Mouse (Mus musculus): Measurements from ENCODE around the gene Tk1. TPM values are rescaled to one million over a fixed set of nuclear protein-coding genes. Genes with fewer than 3 reads are reported as not detected.

The Tk1 gene
- polyA plus RNA-seq (2012; rRNA removed) = 16.3 and 19.4 TPM in 2 replicates

DNA sequence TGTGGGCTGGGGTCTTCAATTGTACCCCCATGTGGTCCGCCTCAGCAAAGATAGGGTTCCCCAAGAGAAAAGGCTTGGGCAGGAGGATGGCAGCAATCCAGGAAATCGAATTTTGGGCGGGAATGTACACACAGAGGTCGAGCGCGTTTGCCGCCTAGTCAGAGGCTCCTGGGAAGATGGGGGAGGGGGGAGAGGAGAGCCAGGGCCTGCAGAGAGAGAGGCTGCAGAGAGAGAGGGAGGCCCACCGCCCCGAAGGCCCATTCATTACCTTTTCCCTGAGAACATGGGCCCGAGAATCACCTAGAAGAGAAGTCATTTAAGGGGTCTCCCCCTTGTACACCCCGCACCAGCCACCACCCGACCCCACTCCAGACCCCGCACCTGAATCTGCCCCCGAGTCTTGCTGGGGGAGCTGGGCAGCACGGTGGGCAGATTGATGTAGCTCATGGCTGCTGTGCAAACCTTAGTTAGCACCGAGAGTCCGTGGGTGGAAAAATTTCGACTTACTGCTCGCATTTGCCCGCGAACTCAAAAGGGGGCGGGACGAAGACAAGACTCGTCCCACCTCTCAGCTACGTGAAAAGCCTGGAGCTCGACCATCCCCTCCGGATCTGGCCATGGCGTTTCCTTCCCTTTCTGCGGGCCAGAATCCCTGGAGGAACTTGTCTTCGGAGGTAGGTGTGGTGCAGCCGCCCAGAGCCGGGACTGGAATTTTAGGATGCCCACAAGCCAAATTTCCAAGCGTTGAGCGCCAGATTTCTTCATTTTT is at the start of gene Tk1, which contains the start of gene Afmid:
TSS of gene Tk1 (minus strand) at position 760 of the 769 bp plus-strand sequence.
TSS of gene Afmid (plus strand) at position 592 of the 769 bp plus-strand sequence.

DNA sequence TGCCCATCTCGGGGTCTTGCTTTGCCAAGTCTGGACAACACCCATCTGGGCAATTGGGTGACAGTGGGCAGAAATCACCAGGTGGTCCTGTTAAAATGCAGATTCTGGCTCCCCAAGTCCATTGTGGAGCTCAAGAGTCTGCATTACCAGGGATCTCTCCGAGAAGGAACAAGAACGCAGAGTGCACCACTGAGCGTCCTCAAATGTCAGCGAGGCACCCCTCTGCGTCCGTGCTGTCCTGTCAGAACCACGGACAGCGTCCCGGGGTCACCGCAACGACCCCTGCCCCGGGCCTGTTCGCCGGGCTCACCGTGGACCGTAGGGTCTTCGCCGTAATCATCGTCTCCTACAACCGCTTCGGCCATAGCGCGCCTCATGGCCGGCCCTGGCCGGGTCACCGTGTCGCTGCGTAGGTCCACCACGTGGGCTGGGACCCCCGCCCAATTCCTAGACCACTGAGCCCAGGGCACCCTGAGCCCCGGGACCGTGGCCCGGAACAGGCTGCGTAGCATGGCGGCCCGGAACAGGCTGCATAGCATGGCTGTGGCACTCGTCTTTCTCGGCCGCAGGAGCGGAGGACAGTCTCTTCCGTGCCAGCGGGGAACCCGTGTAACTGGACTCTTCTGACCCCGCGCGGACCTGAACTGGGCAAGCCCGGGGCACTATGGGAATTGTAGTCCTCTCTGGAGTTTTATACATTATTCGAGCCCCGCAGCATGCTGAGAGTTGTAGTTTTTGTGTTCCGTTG is 47.1 kb upstream of the Tk1 start, which contains the start of gene Tha1:
TSS of gene Tha1 (minus strand) at position 621 of the 748 bp plus-strand sequence.

DNA sequence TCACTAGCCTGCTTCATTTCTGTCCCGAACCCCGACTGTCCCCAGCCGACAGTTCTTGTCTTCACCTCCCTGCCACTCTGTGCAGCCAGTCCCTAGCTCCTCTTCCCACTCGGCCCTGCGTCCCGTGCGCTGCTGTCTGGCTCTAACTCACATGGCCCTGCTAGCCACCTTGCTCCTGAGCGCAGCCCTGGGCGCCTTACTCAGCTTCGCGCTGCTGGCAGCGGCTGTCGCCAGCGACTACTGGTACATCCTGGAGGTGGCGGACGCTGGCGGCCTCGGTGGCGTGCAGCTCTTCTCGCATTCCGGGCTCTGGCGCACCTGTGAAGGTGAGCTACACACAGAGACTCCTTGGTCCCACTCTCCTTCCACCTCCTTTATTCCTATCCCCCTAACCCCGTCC is 34.7 kb upstream of the Tk1 start, which contains the start of gene Tmem235:
TSS of gene Tmem235 (plus strand) at position 152 of the 400 bp plus-strand sequence.

DNA sequence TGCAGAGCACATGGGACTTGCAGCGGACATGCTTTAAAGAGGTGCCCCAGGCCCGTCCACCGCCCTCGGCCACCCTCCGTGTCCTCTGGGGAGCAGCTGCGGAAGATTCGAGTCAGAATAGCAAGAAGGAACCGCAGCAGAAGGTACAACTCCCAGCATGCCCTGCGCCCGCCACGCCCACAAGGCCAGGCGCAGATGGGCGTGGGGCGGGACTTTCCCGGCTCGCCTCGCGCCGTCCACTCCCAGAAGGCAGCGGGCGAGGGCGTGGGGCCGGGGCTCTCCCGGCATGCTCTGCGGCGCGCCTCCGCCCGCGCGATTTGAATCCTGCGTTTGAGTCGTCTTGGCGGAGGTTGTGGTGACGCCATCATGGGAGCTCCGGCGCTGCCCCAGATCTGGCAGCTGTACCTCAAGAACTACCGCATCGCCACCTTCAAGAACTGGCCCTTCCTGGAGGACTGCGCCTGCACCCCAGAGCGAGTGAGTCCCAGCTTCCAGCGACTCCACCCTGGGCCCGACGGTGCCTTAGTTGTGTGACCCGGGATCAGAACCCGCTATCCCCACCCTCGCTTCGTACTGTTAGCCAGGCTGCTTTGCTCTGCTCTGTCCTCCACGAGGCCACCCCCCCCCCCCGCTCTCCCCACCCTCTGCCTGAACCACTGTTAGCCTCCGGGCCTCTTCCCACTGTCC is 23.2 kb upstream of the Tk1 start, which contains the start of gene Birc5:
TSS of gene Birc5 (plus strand) at position 267 of the 687 bp plus-strand sequence.

DNA sequence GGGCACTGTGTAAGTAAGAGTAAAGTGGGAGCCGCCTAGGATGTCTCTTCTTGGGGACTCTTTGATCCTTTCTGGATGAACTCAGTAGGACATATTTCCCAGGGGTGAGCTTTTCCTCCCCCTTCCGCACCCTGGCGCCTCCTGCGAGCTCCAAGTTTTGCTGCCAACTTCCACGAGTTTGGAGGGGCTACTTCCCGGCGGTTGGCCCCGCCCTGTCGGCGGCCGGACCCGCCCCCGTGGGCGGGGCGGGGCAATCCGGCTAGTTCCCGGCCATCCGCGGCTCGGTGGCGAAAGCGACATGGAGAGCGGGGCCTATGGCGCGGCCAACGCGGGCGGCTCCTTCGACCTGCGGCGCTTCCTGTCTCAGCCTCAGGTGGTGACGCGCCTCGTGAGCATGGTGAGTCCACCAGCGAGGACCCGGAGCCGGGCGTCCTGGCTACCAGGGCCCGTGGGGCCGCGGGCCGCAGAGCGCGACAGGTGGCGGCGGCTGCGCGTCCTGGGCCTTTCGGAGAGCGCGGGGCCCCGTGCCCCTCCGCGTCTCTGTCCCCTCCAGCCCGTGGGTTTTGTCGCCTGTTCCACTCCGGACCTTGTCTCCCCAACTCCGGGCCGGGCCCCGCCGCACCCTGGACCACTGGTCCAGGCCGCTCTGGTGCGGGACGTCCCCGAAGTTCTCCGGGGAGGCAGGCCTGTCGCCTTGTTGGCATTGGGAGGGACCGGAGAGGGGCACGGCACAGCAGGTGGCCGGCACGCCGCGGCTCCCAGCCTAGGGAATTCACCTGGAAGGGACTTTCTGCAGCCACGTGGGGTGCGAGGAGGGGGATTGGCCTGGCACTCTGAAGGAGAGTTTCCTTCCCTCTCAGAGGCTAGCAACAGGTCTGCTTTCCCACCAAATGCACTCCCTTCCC is 16.2 kb downstream of the Tk1 start, which contains the start of the genes Gm20708 and Syngr2:
TSS of gene Gm20708 (plus strand) at position 262 of the 905 bp plus-strand sequence.
TSS of gene Syngr2 (plus strand) at position 262 of the 905 bp plus-strand sequence.

DNA sequence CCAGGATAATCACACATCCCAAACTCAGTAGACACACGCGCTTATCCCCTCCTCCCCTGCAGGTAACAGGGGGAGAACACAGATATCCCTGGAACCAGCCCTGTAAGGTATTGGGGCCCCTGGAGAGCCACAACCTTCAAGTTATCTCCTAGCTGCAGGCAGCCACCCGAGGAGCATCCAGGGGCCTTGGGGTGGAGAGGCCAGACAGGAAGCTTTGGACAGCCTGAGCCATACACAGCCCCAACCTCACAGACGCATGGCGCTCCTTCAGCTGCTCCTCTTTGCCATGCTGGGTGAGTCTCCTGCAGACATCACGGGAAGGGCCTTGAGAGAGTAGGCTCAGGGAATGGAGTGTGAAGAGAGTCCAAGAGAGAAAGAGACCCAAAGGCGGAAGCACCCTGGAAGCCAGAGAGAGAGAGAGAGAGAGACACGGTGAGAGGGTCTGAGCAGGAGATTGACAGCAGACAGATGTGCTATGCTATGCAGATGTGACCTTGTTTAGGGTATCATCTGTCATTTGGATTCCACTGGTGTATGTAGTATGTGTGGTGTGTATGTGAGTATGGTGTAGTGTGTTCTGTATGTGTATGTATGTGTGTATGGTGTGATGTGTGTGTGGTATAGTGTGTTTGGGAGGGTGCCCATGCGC is 28.3 kb downstream of the Tk1 start, which contains the start of gene 6030468B19Rik:
TSS of gene 6030468B19Rik (plus strand) at position 150 of the 649 bp plus-strand sequence.

DNA sequence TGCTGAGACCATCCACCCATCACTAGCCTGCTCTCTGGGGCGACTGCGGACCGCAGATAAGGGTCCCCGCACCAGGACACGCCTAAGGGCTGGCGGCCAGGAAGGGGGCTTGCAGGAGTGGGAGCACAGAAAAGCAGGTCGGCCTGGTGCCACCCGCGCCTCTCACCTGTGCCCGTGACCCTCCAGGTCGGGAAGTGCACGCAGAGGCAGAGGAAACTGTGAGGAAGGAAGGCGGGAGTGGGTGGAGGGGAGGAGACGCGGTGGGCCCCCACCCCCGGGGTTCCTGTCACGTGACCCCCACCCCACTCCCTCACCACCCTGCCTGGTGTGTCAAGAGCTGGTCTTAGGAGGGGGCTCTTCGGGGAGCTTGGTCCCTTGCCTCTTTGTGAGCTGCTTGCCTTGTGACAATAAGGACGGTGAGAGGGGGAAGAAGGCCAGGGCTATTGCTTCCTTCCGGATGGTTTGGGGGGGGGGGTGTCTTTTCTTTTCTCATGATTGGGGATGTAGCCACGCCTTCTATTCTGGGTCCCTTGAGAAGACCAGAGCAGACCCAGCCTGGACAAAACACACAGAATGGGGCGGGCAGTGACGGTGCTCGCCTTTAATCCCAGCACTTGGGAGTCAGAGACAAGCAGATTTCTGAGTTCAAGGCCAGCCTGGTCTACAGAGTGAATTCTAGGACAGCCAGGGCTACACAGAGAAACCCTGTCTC is 43.7 kb downstream of the Tk1 start, which contains the start of the genes Tmc8 and Tmc6:
TSS of gene Tmc8 (plus strand) at position 84 of the 712 bp plus-strand sequence.
TSS of gene Tmc6 (minus strand) at position 206 of the 712 bp plus-strand sequence.

Other genes with a start within 250 kb of the Tk1 start
- gene Tnrc6c, start 171.8 kb downstream of the Tk1 start, polyA plus RNA-seq (2012; rRNA removed) = 41.2 and 48.7 TPM in 2 replicates
- gene Tmc8, start 44.0 kb downstream of the Tk1 start, polyA plus RNA-seq (2012; rRNA removed) = 0.91 and 1.8 TPM in 2 replicates
- 3.4 and 4.6 TPM in 2 replicates for gene Tmc6, start 43.9 kb downstream of the Tk1 start, polyA plus RNA-seq (2012; rRNA removed)
- gene 6030468B19Rik, start 28.4 kb downstream of the Tk1 start, polyA plus RNA-seq (2012; rRNA removed) = 0.08 and 0.12 TPM in 2 replicates
- gene Gm20708, start 16.4 kb downstream of the Tk1 start, polyA plus RNA-seq (2012; rRNA removed) = 0.96 and 1.4 TPM in 2 replicates
- gene Syngr2, start 16.4 kb downstream of the Tk1 start, polyA plus RNA-seq (2012; rRNA removed) = 8.4 and 8.8 TPM in 2 replicates
- 6.3 and 7.2 TPM in 2 replicates for gene Afmid, start 168 bp downstream of the Tk1 start, polyA plus RNA-seq (2012; rRNA removed)
- 15.8 and 19.3 TPM in 2 replicates for gene Birc5, start 23.2 kb upstream of the Tk1 start, polyA plus RNA-seq (2012; rRNA removed)
- 0.04 TPM in 2 replicates for gene Tmem235, start 34.7 kb upstream of the Tk1 start, polyA plus RNA-seq (2012; rRNA removed)
- 7.0 and 7.2 TPM in 2 replicates for gene Tha1, start 47.4 kb upstream of the Tk1 start, polyA plus RNA-seq (2012; rRNA removed)
- gene Socs3, start 144.0 kb upstream of the Tk1 start, polyA plus RNA-seq (2012; rRNA removed) = 8.7 and 13.5 TPM in 2 replicates
- gene Pgs1, start 160.2 kb upstream of the Tk1 start, polyA plus RNA-seq (2012; rRNA removed) = 54.1 and 56.6 TPM in 2 replicates